Mouse (Mus musculus): Measurements from ENCODE around the gene Matn3. TPM values are rescaled to one million over a fixed set of nuclear protein-coding genes. Genes with fewer than 3 reads are reported as not detected.

Gene Matn3
- total RNA-seq, 2 experiments from 2014 or later = not detected

- ATAC-seq (ENCODE audit: poor library complexity, severe bottlenecking) = no peak
Observed at GRCm38 (mm10) chr12:9020431-9020830, 72.7 kb downstream of the Matn3 start.

DNA sequence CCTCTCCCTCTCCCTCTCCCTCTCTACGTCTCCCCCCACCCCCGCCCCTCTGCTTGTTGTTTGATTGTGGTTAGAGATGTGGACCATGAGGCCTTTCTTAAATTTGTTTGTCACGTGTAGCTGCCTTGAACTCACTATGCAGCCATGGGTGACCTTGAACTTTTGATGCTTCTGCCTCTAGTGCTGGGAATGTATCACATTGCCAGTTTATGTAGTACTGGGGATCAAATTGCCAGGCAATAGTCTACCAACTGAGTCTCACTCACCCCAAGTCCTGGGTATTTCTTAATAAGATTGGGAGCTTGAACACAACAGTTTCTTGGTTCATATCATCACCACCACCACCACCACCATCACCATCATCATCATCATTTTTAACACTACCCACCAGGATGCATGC is 73.3 kb downstream of the Matn3 start:
- ATAC-seq (ENCODE audit: poor library complexity, severe bottlenecking) = no peak

Other genes starting within 250 kb of the Matn3 start
- 0.55 and 0.83 TPM in 2 replicates for gene Sdc1, start 176.6 kb upstream of the Matn3 start, total RNA-seq (2015)
- gene Sdc1, start 176.6 kb upstream of the Matn3 start, total RNA-seq (2017) = 0.77 and 1.2 TPM in 2 replicates
- gene Laptm4a, start 26.3 kb upstream of the Matn3 start, total RNA-seq (2015) = 121 and 132 TPM in 2 replicates
- 192 and 195 TPM in 2 replicates for gene Laptm4a, start 26.3 kb upstream of the Matn3 start, total RNA-seq (2017)
- gene Wdr35, start 26.0 kb downstream of the Matn3 start, total RNA-seq (2015) = 1.1 and 1.4 TPM in 2 replicates
- 0.44 and 1.2 TPM in 2 replicates for gene Wdr35, start 26.0 kb downstream of the Matn3 start, total RNA-seq (2017)
- gene Ttc32, start 82.1 kb downstream of the Matn3 start, total RNA-seq (2015) = 25.7 and 33.5 TPM in 2 replicates
- 15.1 and 16.1 TPM in 2 replicates for gene Ttc32, start 82.1 kb downstream of the Matn3 start, total RNA-seq (2017)